Mouse (Mus musculus) CD4-positive, CD25-positive, alpha-beta regulatory T cell, adult 4 months (primary cell): ENCODE data around the gene Ssxb5. TPM values are rescaled to one million over a fixed set of nuclear protein-coding genes. Genes with fewer than 3 reads are reported as not detected.
"Not testable (repeated sequence)": the region's sequence is repeated elsewhere in the genome, so short reads cannot be mapped to it uniquely, and the experiment has no call there.

Source experiments
- ATAC-seq: one replicate; pipeline ENCODE4 v1.8.0; 2017
- polyA plus RNA-seq, 2 experiments: library from polyadenylated mRNA; unstranded; fragments of 100-300 nt; shearing (Covaris generic); gene quantifications; one replicate each; pipeline ENCODE4 v1.2.1; 2017

The Ssxb5 gene
- not detected for polyA plus RNA-seq

GRCm38 (mm10) chrX:8803391-8803790, at the start of gene Ssxb5:
Ssxb5 (plus strand) TSS chrX:8803691.
- not testable (repeated sequence) for ATAC-seq

- ATAC-seq, result no peak
These were observed 28.6 kb downstream of the Ssxb5 start for GRCm38 (mm10) chrX:8832043-8832442.

GRCm38 (mm10) chrX:8843694-8844093, 40.2 kb downstream of the Ssxb5 start, which contains the start of gene Gm6592:
Gm6592 (plus strand) TSS chrX:8843994.
- ATAC-seq, result no peak

- no peak for ATAC-seq
These were observed 49.0 kb downstream of the Ssxb5 start for GRCm38 (mm10) chrX:8852486-8852885.

Other genes starting within 250 kb of the Ssxb5 start
- gene Ssxb3, start 211.9 kb upstream of the Ssxb5 start, polyA plus RNA-seq, result not detected
- gene Ssxb8, start 112.8 kb upstream of the Ssxb5 start, polyA plus RNA-seq, result not detected
- gene Ssx9, start 55.3 kb upstream of the Ssxb5 start, polyA plus RNA-seq, result not detected
- gene Gm6592, start 40.3 kb downstream of the Ssxb5 start, polyA plus RNA-seq, result not detected
- not detected for gene Gm5751, start 70.6 kb downstream of the Ssxb5 start, polyA plus RNA-seq
- under 1 TPM; 0.12 to 0.23 TPM for gene B630019K06Rik, start 88.7 kb downstream of the Ssxb5 start, polyA plus RNA-seq
- gene Fthl17b, start 159.3 kb downstream of the Ssxb5 start, polyA plus RNA-seq, result not detected
- gene Fthl17c, start 172.9 kb downstream of the Ssxb5 start, polyA plus RNA-seq, result not detected
- not detected for gene Fthl17d, start 183.1 kb downstream of the Ssxb5 start, polyA plus RNA-seq
- gene Fthl17e, start 229.8 kb downstream of the Ssxb5 start, polyA plus RNA-seq, result not detected